Mouse (Mus musculus) midbrain, embryonic 11.5 days (tissue): Measurements from ENCODE around the gene Ugt2b5. TPM values are rescaled to one million over a fixed set of nuclear protein-coding genes. Genes with fewer than 3 reads are reported as not detected.
"Not testable (repeated sequence)": the region's sequence is repeated elsewhere in the genome, so short reads cannot be mapped to it uniquely, and the experiment has no call there.

Source experiments
- ATAC-seq: fragments of 200-750 bp; cut with Nextera tagmentation; 2 replicates; pipeline ENCODE4 v1.8.0; 2017; ENCODE audit warnings: moderate TSS enrichment, moderate library complexity; ENCODE audit not compliant: low FRiP score
- DNase-seq: peaks from one replicate; pipeline ENCODE4 v3.0.0; 2015; ENCODE audit warnings: low spot score; ENCODE audit errors: missing footprints
- H3K27ac ChIP-seq: fragments of 300-500 bp; sonication (generic); 2 replicates; pipeline ENCODE4 v1.5.1; 2014; ENCODE audit warnings: low read depth, low read length
- H3K27me3 ChIP-seq: fragments of 300-500 bp; sonication (generic); 2 replicates; pipeline ENCODE4 v1.6.1; 2014; ENCODE audit warnings: mild to moderate bottlenecking, low read length, moderate library complexity, mixed read lengths; ENCODE audit not compliant: control insufficient read depth, insufficient read depth
- H3K36me3 ChIP-seq: fragments of 300-500 bp; sonication (generic); 2 replicates; pipeline ENCODE4 v1.6.1; 2014; ENCODE audit warnings: mild to moderate bottlenecking, low read length, moderate library complexity, mixed read lengths; ENCODE audit not compliant: control insufficient read depth, insufficient read depth
- H3K4me1 ChIP-seq: fragments of 300-500 bp; sonication (generic); 2 replicates; pipeline ENCODE4 v1.6.1; 2014; ENCODE audit warnings: low read length; ENCODE audit not compliant: control insufficient read depth, insufficient read depth
- H3K4me2 ChIP-seq: fragments of 300-500 bp; sonication (generic); 2 replicates; pipeline ENCODE4 v1.6.1; 2014; ENCODE audit warnings: mild to moderate bottlenecking, moderate library complexity
- H3K4me3 ChIP-seq: fragments of 300-500 bp; sonication (generic); 2 replicates; pipeline ENCODE4 v1.5.1; 2014; ENCODE audit warnings: low read depth, low read length
- H3K9ac ChIP-seq: fragments of 300-500 bp; sonication (generic); 2 replicates; pipeline ENCODE4 v1.6.1; 2014; ENCODE audit warnings: low read length
- H3K9me3 ChIP-seq: fragments of 300-500 bp; sonication (generic); 2 replicates; pipeline ENCODE4 v1.6.1; 2016; ENCODE audit warnings: low read length; ENCODE audit not compliant: control insufficient read depth
- WGBS: fragments of 180-500 bp; shearing (Covaris S2); extraction: QIAGEN DNeasy Blood & Tissue Kit; methylation state at CpG from one replicate; pipeline ENCODE4 v1.1.7; 2014; 5-methylcytosine and 5-hydroxymethylcytosine counted together
- polyA plus RNA-seq: library from polyadenylated mRNA; unstranded; fragments of >200 nt; fragmentation: Nextera tagmentation; extraction: Ambion mirVana; gene quantifications from 2 replicates; pipeline ENCODE4 v1.2.1, GENCODE M21; 2014

Gene Ugt2b5
- polyA plus RNA-seq, result not detected in 2 replicates

GRCm38 (mm10) chr5:87140196-87140595, at the start of gene Ugt2b5:
TSS of gene Ugt2b5 (minus strand) at chr5:87140318.
- 91% methylated on average over 1 of the region's 2 CpGs for WGBS
- H3K4me1 ChIP-seq, H3K9me3 ChIP-seq, H3K9ac ChIP-seq, DNase-seq, H3K27me3 ChIP-seq, H3K4me3 ChIP-seq, H3K36me3 ChIP-seq, H3K4me2 ChIP-seq, H3K27ac ChIP-seq, ATAC-seq: not testable (repeated sequence)

GRCm38 (mm10) chr5:87175780-87176179, 35.7 kb upstream of the Ugt2b5 start:
- H3K27me3 ChIP-seq, H3K4me2 ChIP-seq, H3K36me3 ChIP-seq, H3K4me3 ChIP-seq, H3K9ac ChIP-seq, H3K27ac ChIP-seq, H3K4me1 ChIP-seq, H3K9me3 ChIP-seq, DNase-seq, ATAC-seq: not testable (repeated sequence)
- 62% methylated on average over 2 of the region's 2 CpGs for WGBS

GRCm38 (mm10) chr5:87174671-87175070, 34.6 kb upstream of the Ugt2b5 start:
- ATAC-seq (no peak), DNase-seq (no peak)
- no peaks in the 10 kb centered on the region for H3K27me3 ChIP-seq
- H3K4me2 ChIP-seq, result no peak overlapping the region
- no peaks in the 10 kb centered on the region for H3K4me1 ChIP-seq
- H3K36me3 ChIP-seq, result no peaks in the 10 kb centered on the region
- H3K9me3 ChIP-seq, result no peaks in the 10 kb centered on the region
- no peak overlapping the region for H3K4me3 ChIP-seq
- no peak overlapping the region for H3K27ac ChIP-seq
- H3K9ac ChIP-seq, result no peak overlapping the region
- WGBS, result 88% methylated on average over 2 of the region's 2 CpGs

DNA sequence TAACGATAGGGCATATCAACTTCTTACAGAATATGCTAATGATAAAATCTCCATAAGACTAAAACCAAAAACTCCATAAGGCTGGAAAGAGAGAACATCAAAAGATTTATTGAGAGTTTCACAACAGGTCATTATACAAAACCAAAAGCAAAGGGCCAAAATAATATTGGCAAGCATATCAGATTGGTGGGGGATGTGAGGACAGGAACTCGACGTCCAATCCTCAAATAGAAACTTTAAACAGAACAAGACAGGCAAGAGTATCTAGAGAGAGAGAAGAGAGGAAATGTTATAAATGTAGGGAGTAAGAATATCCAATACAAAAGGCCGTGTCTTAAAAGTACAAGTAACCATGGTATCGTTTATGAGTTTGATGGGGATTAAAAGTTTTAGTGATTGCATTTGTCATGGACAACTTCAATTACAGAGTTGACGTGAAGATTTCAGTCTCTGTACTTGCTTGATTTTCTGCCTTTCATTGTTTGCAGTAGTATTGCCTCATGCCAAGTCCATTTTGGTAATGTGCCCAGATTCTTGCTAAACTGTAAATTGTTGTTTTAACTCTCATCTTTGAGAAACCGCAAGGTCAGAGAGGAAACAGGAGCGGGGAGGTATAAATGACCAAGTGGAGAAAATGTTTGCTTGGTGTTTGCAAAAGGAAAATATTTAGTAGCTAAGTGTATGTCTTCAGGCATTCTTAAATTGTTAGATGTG, 7.8 kb upstream of the Ugt2b5 start:
- 88% methylated on average over 8 of the region's 8 CpGs for WGBS
- no peak overlapping the region for H3K9ac ChIP-seq
- no peaks in the 10 kb centered on the region for H3K4me1 ChIP-seq
- no peaks in the 10 kb centered on the region for H3K36me3 ChIP-seq
- no peak overlapping the region for H3K27ac ChIP-seq
- H3K4me2 ChIP-seq, result no peak overlapping the region
- no peak overlapping the region for H3K4me3 ChIP-seq
- no peaks in the 10 kb centered on the region for H3K27me3 ChIP-seq
- DNase-seq (no peak), ATAC-seq (no peak)
- no peaks in the 10 kb centered on the region for H3K9me3 ChIP-seq

- DNase-seq, result peak; percentile 87
- Histone ChIP-seq H3K9me3 (no peaks in the 10 kb centered on the region), H3K4me3 (no peak overlapping the region), H3K27me3 (no peaks in the 10 kb centered on the region), H3K36me3 (no peaks in the 10 kb centered on the region), H3K9ac (no peak overlapping the region), H3K27ac (no peak overlapping the region), H3K4me2 (no peak overlapping the region), H3K4me1 (no peaks in the 10 kb centered on the region)
- peak; percentile 75 for ATAC-seq
- 38% methylated on average over 3 of the region's 3 CpGs for WGBS
Observed at GRCm38 (mm10) chr5:87142865-87143456, 2.8 kb upstream of the Ugt2b5 start.

DNA sequence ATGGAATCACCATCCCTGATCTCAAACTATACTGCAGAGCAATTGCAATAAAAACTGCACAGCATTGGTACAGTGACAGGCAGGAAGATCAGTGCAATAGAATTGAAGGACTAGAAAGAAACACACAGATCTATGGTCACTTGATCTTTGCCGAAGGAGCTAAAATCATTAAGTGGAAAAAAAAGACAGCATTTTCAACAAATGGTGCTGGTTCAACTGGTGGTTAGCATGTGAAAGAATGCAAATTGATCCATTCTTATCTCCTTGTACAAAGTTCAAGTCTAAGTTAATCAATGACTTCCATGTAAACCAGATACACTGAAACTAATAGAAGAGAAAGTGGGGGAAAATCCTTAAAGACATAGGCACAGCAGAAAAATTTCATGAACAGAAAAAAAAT, 36.4 kb downstream of the Ugt2b5 start:
- WGBS, result 94% methylated on average over 1 of the region's 1 CpGs
- H3K27me3 ChIP-seq, H3K36me3 ChIP-seq, H3K9ac ChIP-seq, H3K4me1 ChIP-seq, H3K4me3 ChIP-seq, ATAC-seq, H3K9me3 ChIP-seq, H3K4me2 ChIP-seq, DNase-seq, H3K27ac ChIP-seq: not testable (repeated sequence)

DNA sequence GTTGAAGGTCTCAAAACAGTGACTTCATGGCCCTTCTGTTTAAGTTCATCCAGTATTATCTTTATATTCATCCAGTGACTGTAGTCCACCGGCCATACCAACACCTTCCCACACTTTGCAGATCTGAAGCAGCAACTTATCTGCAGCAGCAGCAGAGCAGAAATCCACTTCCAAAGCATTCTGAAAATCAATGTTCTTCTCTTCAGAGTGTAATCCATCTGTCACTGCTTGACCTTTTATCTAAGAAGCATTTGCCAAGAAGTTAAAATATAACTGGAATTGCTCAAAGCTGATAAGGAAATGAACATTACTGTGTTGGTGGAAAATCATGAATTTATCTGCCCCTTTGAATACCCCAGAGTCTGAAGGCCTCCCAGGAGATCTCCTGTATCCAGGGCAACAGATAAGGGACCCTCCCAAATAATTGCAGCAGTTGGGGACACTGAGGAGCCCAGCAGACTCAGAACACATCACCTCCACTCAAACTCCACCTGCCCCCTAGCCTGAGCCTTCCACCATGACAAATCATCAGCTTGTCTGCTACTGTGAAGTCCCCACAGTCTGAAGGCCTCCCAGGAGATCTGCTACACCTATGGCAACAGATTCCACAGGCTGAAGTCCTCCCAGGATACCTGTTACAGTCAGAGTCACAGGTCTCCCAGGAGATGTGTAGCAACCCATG, 47.6 kb downstream of the Ugt2b5 start, which contains the start of gene Ugt2b36:
TSS of gene Ugt2b36 (minus strand) at position 210 of the 682 bp plus-strand sequence.
- Histone ChIP-seq H3K9ac (no peak within 1 kb of the TSS), H3K36me3 (no peaks in the 10 kb centered on the region), H3K27ac (no peak within 1 kb of the TSS), H3K4me3 (no peak within 1 kb of the TSS), H3K4me2 (no peak within 1 kb of the TSS), H3K4me1 (no peaks in the 10 kb centered on the region), H3K9me3 (no peaks in the 10 kb centered on the region), H3K27me3 (no peaks in the 10 kb centered on the region)
- DNase-seq, result no peak
- ATAC-seq, result no peak
- WGBS, result 89% methylated on average over 1 of the region's 1 CpGs

GRCm38 (mm10) chr5:87091111-87091510, 49.0 kb downstream of the Ugt2b5 start:
- H3K4me1 ChIP-seq, result no peaks in the 10 kb centered on the region
- no peaks in the 10 kb centered on the region for H3K36me3 ChIP-seq
- no peak overlapping the region for H3K4me3 ChIP-seq
- H3K9ac ChIP-seq, result no peak overlapping the region
- no peak for DNase-seq
- H3K4me2 ChIP-seq, result no peak overlapping the region
- H3K27ac ChIP-seq, result no peak overlapping the region
- ATAC-seq, result no peak
- H3K27me3 ChIP-seq, result no peaks in the 10 kb centered on the region
- no peaks in the 10 kb centered on the region for H3K9me3 ChIP-seq

GRCm38 (mm10) chr5:87089264-87089663, 50.9 kb downstream of the Ugt2b5 start:
- ATAC-seq, result no peak
- H3K9me3 ChIP-seq, result no peaks in the 10 kb centered on the region
- no peak overlapping the region for H3K27ac ChIP-seq
- H3K4me3 ChIP-seq, result no peak overlapping the region
- H3K4me1 ChIP-seq, result no peaks in the 10 kb centered on the region
- H3K4me2 ChIP-seq, result no peak overlapping the region
- no peaks in the 10 kb centered on the region for H3K27me3 ChIP-seq
- no peak for DNase-seq
- H3K9ac ChIP-seq, result no peak overlapping the region
- H3K36me3 ChIP-seq, result no peaks in the 10 kb centered on the region
